31 mouse cellular contexts compared by ENCODE assay signal in the genomic region with DNA sequence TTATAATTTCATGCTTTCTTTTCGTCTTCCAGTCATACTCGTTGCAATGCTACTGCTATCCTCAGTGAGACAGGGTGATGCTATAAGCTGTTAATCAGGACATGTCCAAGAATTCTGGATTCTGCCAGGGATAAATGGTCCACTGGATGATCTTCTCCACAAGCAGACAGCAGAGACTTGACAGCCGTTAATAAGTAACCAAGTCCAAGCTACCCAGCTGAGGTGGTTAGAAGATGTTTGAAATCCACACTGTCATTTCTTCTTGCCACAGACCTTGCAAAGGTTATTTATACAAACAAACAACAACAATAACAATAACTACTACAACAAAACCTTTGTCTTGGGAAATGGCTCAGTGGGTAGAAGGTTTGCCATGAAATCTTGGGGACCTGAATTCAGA.
"Had no signal": no experiment of that assay in that cellular context is flagged by ENCODE, and none has a peak within 500 bp of the region (broad histone marks: within the 10 kb centered on the region; RNA-seq: fewer than 3 reads in every experiment).

No protein-coding gene starts in this region.

- H3K27ac ChIP-seq: left cerebral cortex, adult 2 months; limb, embryonic 10.5 days; limb, embryonic 12.5 days; limb, embryonic 13.5 days; limb, embryonic 15.5 days; liver, embryonic 12.5 days; liver, embryonic 13.5 days; liver, embryonic 14.5 days; liver, embryonic 15.5 days; lung, embryonic 15.5 days; macrophage; midbrain, embryonic 12.5 days; midbrain, embryonic 13.5 days; midbrain, embryonic 15.5 days; neural tube, embryonic 12.5 days had no signal

- DNase-seq: left cerebral cortex, postnatal 4 days; liver; liver, embryonic 13.5 days; liver, postnatal 0 days; lung, adult 18-20 months; lung, adult 2 months; lung, embryonic 14.5 days; lung, postnatal 10 days; lung, postnatal 14 days; lung, postnatal 36 days; lung, postnatal 4 days; midbrain, embryonic 14.5 days had no signal

- ATAC-seq: liver, embryonic 12.5 days; liver, postnatal 0 days; lung, postnatal 0 days; midbrain, embryonic 13.5 days; midbrain, embryonic 15.5 days; midbrain, embryonic 16.5 days had no signal

- H3K4me2 ChIP-seq: limb, embryonic 12.5 days; limb, embryonic 13.5 days; limb, embryonic 15.5 days; liver, embryonic 11.5 days; liver, embryonic 12.5 days; liver, embryonic 13.5 days; liver, embryonic 15.5 days; lung, embryonic 14.5 days; lung, embryonic 15.5 days; midbrain, embryonic 12.5 days; midbrain, embryonic 13.5 days; midbrain, embryonic 15.5 days; neural tube, embryonic 12.5 days had no signal

- H3K36me3 ChIP-seq: limb, embryonic 10.5 days; limb, embryonic 12.5 days; limb, embryonic 13.5 days; limb, embryonic 15.5 days; liver, embryonic 12.5 days; liver, embryonic 13.5 days; liver, embryonic 15.5 days; lung, embryonic 15.5 days; midbrain, embryonic 12.5 days; midbrain, embryonic 13.5 days; midbrain, embryonic 15.5 days; neural tube, embryonic 12.5 days had no signal

- H3K27me3 ChIP-seq: limb, embryonic 12.5 days; limb, embryonic 13.5 days; limb, embryonic 15.5 days; liver, embryonic 12.5 days; liver, embryonic 13.5 days; liver, embryonic 15.5 days; lung, embryonic 15.5 days; megakaryocyte, embryonic 14.5 days; midbrain, embryonic 12.5 days; midbrain, embryonic 13.5 days; midbrain, embryonic 15.5 days; neural tube, embryonic 12.5 days had no signal

- H3K4me1 ChIP-seq: limb, embryonic 13.5 days; limb, embryonic 15.5 days; liver, embryonic 12.5 days; liver, embryonic 13.5 days; liver, embryonic 15.5 days; lung, embryonic 15.5 days; megakaryocyte, embryonic 14.5 days; neural tube, embryonic 12.5 days had no signal

- H3K9me3 ChIP-seq: limb, embryonic 10.5 days; limb, embryonic 12.5 days; limb, embryonic 13.5 days; limb, embryonic 15.5 days; liver, embryonic 12.5 days; liver, embryonic 13.5 days; liver, embryonic 15.5 days; lung, embryonic 15.5 days; midbrain, embryonic 12.5 days; midbrain, embryonic 13.5 days; midbrain, embryonic 15.5 days; neural tube, embryonic 12.5 days had no signal

- H3K4me3 ChIP-seq: left cerebral cortex, adult 2 months; limb, embryonic 10.5 days; limb, embryonic 12.5 days; limb, embryonic 13.5 days; limb, embryonic 15.5 days; liver, embryonic 12.5 days; liver, embryonic 13.5 days; liver, embryonic 15.5 days; lung, embryonic 15.5 days; megakaryocyte, embryonic 14.5 days; midbrain, embryonic 12.5 days; midbrain, embryonic 13.5 days; midbrain, embryonic 15.5 days; myocyte; neural tube, embryonic 12.5 days had no signal

- H3K9ac ChIP-seq: limb, embryonic 12.5 days; limb, embryonic 13.5 days; limb, embryonic 15.5 days; liver, embryonic 12.5 days; liver, embryonic 13.5 days; liver, embryonic 14.5 days; liver, embryonic 15.5 days; liver, postnatal 0 days; lung, embryonic 14.5 days; lung, embryonic 15.5 days; midbrain, embryonic 12.5 days; midbrain, embryonic 13.5 days; midbrain, embryonic 15.5 days; neural tube, embryonic 12.5 days had no signal
